Mouse (Mus musculus) midbrain, postnatal 0 days (tissue): Measurements from ENCODE around the gene Xylt1. TPM values are rescaled to one million over a fixed set of nuclear protein-coding genes. Genes with fewer than 3 reads are reported as not detected.

ENCODE experiments used
- ATAC-seq: fragments of 200-750 bp; cut with Nextera tagmentation; 2 replicates; pipeline ENCODE4 v1.8.0; 2017; ENCODE audit warnings: moderate number of reproducible peaks, mild to moderate bottlenecking, moderate TSS enrichment, moderate library complexity; ENCODE audit not compliant: low FRiP score
- DNase-seq: peaks from one replicate; pipeline ENCODE4 v3.0.0-alpha.2; 2015; ENCODE audit warnings: low spot score
- H3K27ac ChIP-seq: fragments of 300-500 bp; sonication (generic); 2 replicates; pipeline ENCODE4 v1.5.1; 2014; ENCODE audit warnings: low read depth, mild to moderate bottlenecking, low read length, mixed read lengths
- H3K27me3 ChIP-seq: fragments of 300-500 bp; sonication (generic); 2 replicates; pipeline ENCODE4 v1.6.1; 2014; ENCODE audit warnings: low read length, control low read depth, mixed read lengths; ENCODE audit not compliant: insufficient read depth
- H3K36me3 ChIP-seq: fragments of 300-500 bp; sonication (generic); 2 replicates; pipeline ENCODE4 v1.6.1; 2014; ENCODE audit warnings: low read length, control low read depth, mixed read lengths; ENCODE audit not compliant: insufficient read depth
- H3K4me1 ChIP-seq: fragments of 300-500 bp; sonication (generic); 2 replicates; pipeline ENCODE4 v1.6.1; 2014; ENCODE audit warnings: mild to moderate bottlenecking, control low read depth, antibody characterized with exemption, low read length, mixed read lengths; ENCODE audit not compliant: insufficient read depth
- H3K4me2 ChIP-seq: fragments of 300-500 bp; sonication (generic); 2 replicates; pipeline ENCODE4 v1.6.1; 2014; ENCODE audit warnings: low read depth, mild to moderate bottlenecking, low read length, mixed read lengths; ENCODE audit not compliant: poor library complexity, severe bottlenecking
- H3K4me3 ChIP-seq: fragments of 300-500 bp; sonication (generic); 2 replicates; pipeline ENCODE4 v1.5.1; 2014; ENCODE audit warnings: low read depth, mild to moderate bottlenecking, low read length, moderate library complexity
- H3K9ac ChIP-seq: fragments of 300-500 bp; sonication (generic); replicated peaks from 2 replicates; pipeline ENCODE4 v1.6.1; 2014; ENCODE audit warnings: mild to moderate bottlenecking, low read length, moderate library complexity, mixed read lengths; ENCODE audit not compliant: poor library complexity, severe bottlenecking
- H3K9me3 ChIP-seq: fragments of 300-500 bp; sonication (generic); 2 replicates; pipeline ENCODE4 v1.6.1; 2016; ENCODE audit warnings: low read length, control low read depth
- CTCF ChIP-seq: IDR thresholded peaks from 2 replicates; pipeline ENCODE4 v1.5.1; 2016; ENCODE audit warnings: antibody characterized with exemption, mild to moderate bottlenecking
- WGBS: fragments of 180-500 bp; shearing (Covaris S2); extraction: QIAGEN DNeasy Blood & Tissue Kit; methylation state at CpG from one replicate; pipeline ENCODE4 v1.1.7; 2014; 5-methylcytosine and 5-hydroxymethylcytosine counted together
- polyA plus RNA-seq: library from polyadenylated mRNA; unstranded; fragments of >200 nt; fragmentation: Nextera tagmentation; extraction: Ambion mirVana; gene quantifications from 2 replicates; pipeline ENCODE4 v1.2.1, GENCODE M21; 2015
- total RNA-seq: library from RNA; depleted of rRNA; stranded (reverse); fragments of >200 nt; gene quantifications from 2 replicates; pipeline ENCODE4 v1.2.3, GENCODE M21; 2014

Xylt1 gene
- total and polyA plus RNA-seq, 2 experiments from 2014 or later, result 2.5 to 16.4 TPM

DNA sequence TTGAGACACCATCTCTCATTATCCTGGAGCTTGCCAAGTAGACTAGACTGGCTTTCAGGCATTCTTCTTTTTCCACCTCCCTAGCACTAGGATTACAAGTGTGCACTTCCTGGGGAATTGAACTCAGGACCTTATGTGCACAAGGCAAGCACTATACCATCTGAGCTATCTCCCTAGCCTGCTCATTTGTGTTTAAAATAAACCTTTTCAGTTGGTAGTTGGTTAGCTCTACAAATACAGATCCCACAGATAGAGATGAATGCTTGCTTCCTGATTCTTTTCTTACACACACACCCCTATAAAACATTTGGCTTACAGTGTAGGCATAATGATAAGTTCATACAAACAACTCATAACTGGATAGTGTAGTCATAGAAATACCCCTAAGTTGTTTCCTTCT, 206.0 kb downstream of the Xylt1 start:
- H3K4me3 ChIP-seq, result no peak overlapping the region

DNA sequence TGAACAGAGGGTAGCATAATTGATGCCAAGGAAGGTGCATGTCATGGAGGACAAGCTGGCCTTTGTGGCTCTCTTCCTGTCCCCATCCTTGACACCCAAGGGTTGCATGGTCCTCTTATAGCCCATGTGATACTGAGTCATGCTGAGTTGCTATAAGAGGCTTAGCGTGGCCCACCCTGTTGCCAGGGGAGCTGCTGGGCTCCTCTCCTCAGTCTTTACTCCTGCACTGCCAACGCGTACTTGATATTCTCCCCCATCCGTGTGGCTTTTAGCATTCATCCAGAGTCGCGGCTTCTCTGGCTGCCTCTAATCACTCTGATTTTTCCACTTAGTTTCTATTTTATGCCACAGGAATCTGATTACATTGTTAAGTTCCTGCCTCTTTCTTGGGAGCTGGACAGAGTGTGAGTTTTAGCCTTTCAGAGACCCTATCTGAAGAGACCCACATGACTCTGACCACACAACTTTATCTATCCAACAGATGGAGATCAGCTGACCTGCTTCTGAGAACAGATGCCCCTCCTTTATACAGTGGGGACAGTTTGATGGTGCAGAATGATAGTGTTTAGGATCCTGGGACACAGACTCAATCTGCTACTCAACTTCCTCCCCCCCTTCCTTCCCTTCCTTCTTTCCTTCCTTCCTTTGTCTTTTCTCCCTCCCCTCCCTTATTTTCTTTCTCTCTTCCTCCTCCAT, 206.6 kb downstream of the Xylt1 start:
- H3K9me3 ChIP-seq, result no peaks in the 10 kb centered on the region
- no peaks in the 10 kb centered on the region for H3K27me3 ChIP-seq
- 39% methylated on average over 6 of the region's 6 CpGs for WGBS
- peak; percentile 65 for DNase-seq
- H3K36me3 ChIP-seq, result no peaks in the 10 kb centered on the region
- no peak overlapping the region; the same call in 1 of the 2 replicates for H3K27ac ChIP-seq
- peaks cover 7% of the 10 kb centered on the region; the same call in 1 of the 2 replicates for H3K4me1 ChIP-seq
- no peak overlapping the region for H3K4me3 ChIP-seq
- peak; percentile 81 for ATAC-seq
- TF ChIP-seq CTCF, result no peak
- H3K4me2 ChIP-seq, result no peak overlapping the region
- H3K9ac ChIP-seq, result no peak overlapping the region

More for the DNA sequence above, 206.0 kb downstream of the Xylt1 start:
- Histone ChIP-seq H3K27ac (no peak overlapping the region), H3K4me1 (peaks cover 7% of the 10 kb centered on the region; the same call in 1 of the 2 replicates), H3K9me3 (no peaks in the 10 kb centered on the region), H3K4me2 (no peak overlapping the region), H3K36me3 (no peaks in the 10 kb centered on the region), H3K27me3 (no peaks in the 10 kb centered on the region), H3K9ac (no peak overlapping the region)
- TF ChIP-seq CTCF, result no peak
- no peak for DNase-seq
- ATAC-seq, result no peak

DNA sequence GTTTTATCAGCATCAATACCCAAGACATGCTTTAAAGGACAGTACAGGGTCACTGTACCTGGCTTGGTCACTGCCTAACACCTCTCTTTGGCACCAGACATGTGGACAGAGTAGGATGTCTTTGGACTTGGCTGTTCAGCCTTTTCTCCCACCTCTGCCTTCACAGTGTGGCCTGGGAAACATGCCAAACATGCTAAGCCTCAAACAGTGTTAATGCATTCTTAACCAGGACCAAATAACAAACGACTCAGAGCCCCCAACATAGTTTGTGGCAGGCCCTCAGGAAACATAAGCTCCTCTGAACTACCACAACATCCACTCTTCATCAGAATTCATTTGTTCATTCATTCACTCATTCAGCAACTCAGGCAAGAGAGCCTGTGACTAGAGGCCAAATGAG, 207.6 kb downstream of the Xylt1 start:
- H3K27me3 ChIP-seq, result no peaks in the 10 kb centered on the region
- H3K27ac ChIP-seq, result no peak overlapping the region; the same call in 1 of the 2 replicates
- H3K9me3 ChIP-seq, result no peaks in the 10 kb centered on the region
- DNase-seq (peak; percentile 37), ATAC-seq (no peak)
- H3K4me2 ChIP-seq, result no peak overlapping the region
- no peaks in the 10 kb centered on the region for H3K36me3 ChIP-seq
- no peak overlapping the region for H3K9ac ChIP-seq
- TF ChIP-seq CTCF, result no peak
- H3K4me1 ChIP-seq, result peaks cover 7% of the 10 kb centered on the region; the same call in 1 of the 2 replicates
- no peak overlapping the region for H3K4me3 ChIP-seq
- 22% methylated on average over 1 of the region's 1 CpGs for WGBS

DNA sequence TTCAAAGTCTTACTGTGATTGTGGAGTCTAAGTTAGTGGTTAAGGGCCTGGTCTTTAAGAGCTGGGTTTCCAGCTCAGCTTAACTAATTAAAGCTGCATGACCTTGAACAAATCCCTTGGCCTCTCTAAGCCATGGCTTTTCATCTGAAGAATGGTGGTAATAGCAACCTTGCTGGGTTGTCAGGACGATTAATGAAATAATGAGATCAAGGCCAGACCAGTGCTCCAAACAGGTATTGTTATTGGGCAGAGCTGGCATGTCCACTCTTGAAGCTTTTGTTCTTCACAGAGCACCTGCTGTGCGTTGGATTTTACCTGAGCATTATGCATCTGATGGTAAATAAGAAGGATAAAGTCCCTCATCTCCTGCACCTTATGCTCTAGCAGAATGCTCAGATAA, 208.6 kb downstream of the Xylt1 start:
- Histone ChIP-seq H3K4me1 (peaks cover 7% of the 10 kb centered on the region; the same call in 1 of the 2 replicates), H3K36me3 (no peaks in the 10 kb centered on the region), H3K9ac (no peak overlapping the region), H3K4me3 (no peak overlapping the region), H3K9me3 (no peaks in the 10 kb centered on the region), H3K27ac (no peak overlapping the region), H3K4me2 (no peak overlapping the region), H3K27me3 (no peaks in the 10 kb centered on the region)
- ATAC-seq (no peak), DNase-seq (no peak)
- 28% methylated on average over 2 of the region's 2 CpGs for WGBS
- TF ChIP-seq CTCF, result no peak

DNA sequence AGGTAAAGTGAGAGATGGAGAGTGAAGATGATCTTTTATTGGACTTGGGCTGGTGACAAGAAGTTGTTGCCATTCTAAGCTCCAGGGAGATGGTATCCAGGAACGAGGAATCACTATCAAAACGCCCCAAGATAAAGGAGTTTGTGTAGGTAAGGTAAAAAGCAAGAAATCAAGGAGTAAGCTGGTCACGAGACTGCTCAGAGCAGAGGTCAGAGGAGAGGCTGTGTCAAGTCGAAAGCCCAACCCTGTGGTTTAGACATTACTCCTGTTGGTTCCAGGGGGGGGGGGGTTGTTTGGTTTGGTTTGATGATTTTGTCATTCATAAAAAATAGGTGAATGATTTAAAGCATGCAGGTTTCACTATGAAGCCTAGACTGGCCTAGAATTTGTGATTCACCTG, 209.0 kb downstream of the Xylt1 start:
- no peak for TF ChIP-seq CTCF

DNA sequence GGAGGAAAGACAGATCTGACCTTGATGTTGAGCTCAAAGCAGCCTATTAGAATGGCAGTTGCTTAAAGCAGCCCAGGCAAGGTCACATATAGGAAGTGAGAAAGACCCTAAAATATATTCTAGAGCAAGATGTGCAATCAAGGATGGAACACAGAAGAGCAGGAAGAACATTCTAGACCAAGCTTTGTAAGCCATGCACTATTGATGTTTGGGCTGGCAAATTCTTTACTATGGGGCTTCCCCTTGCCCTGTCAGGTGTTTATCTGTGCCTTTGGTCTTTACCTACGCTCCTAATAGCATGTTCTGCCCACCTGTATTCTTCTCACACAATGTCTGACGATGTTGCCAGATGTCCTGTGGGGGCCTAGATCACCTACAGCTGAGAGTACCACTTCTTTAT, 213.4 kb downstream of the Xylt1 start:
- H3K4me1 ChIP-seq, result 0 out of 2 replicates have a peak, but pooled peaks cover 3% of the 10 kb centered on the region
- H3K27me3 ChIP-seq, result no peaks in the 10 kb centered on the region
- DNase-seq (no peak), ATAC-seq (no peak)
- no peak for TF ChIP-seq CTCF
- no peaks in the 10 kb centered on the region for H3K9me3 ChIP-seq
- no peak overlapping the region for H3K27ac ChIP-seq
- H3K9ac ChIP-seq, result no peak overlapping the region
- H3K4me2 ChIP-seq, result no peak overlapping the region
- WGBS, result 86% methylated on average over 2 of the region's 2 CpGs
- no peaks in the 10 kb centered on the region for H3K36me3 ChIP-seq
- H3K4me3 ChIP-seq, result no peak overlapping the region

More for the DNA sequence above, 209.0 kb downstream of the Xylt1 start:
- DNase-seq (no peak), ATAC-seq (no peak)
- no peak overlapping the region for H3K9ac ChIP-seq
- no peak overlapping the region for H3K27ac ChIP-seq
- no peaks in the 10 kb centered on the region for H3K36me3 ChIP-seq
- H3K4me3 ChIP-seq, result no peak overlapping the region
- H3K9me3 ChIP-seq, result no peaks in the 10 kb centered on the region
- peaks cover 7% of the 10 kb centered on the region; the same call in 1 of the 2 replicates for H3K4me1 ChIP-seq
- no peaks in the 10 kb centered on the region for H3K27me3 ChIP-seq
- WGBS, result 40% methylated on average over 4 of the region's 4 CpGs
- H3K4me2 ChIP-seq, result no peak overlapping the region
